Mouse (Mus musculus) erythroid progenitor cell, adult 5-6 weeks (primary cell): ENCODE measurements around the gene Rtbdn. TPM values are rescaled to one million over a fixed set of nuclear protein-coding genes. Genes with fewer than 3 reads are reported as not detected.

Experiments used
- ATAC-seq: replicated peaks from 2 replicates; pipeline ENCODE4 v1.8.0; 2016; ENCODE audit warnings: moderate number of reproducible peaks, mild to moderate bottlenecking, moderate TSS enrichment, inconsistent platforms; ENCODE audit not compliant: poor library complexity, low FRiP score, severe bottlenecking
- total RNA-seq, 2 experiments: library from RNA; stranded (forward) in 1 of 2; stranded (reverse) in 1 of 2; fragments of 150-400 nt in 1 of 2; fragments of 186-747, 209-891 nt in 1 of 2; gene quantifications; 2 replicates each; pipeline versions ENCODE4 v1.2.3 to v1.2.4; 2015 to 2017; ENCODE audit warnings: low replicate concordance in 2 of 2

Rtbdn gene
- total RNA-seq, 2 experiments from 2014 or later: not detected

GRCm38 (mm10) chr8:84990836-84991235 lies 44.0 kb downstream of the Rtbdn start:
- peak; percentile 46 for ATAC-seq

GRCm38 (mm10) chr8:84994375-84994774 lies 47.6 kb downstream of the Rtbdn start:
- ATAC-seq: no peak

- no peak for ATAC-seq
These were observed 48.9 kb downstream of the Rtbdn start for GRCm38 (mm10) chr8:84995680-84996079.

GRCm38 (mm10) chr8:84996978-84997377 lies 50.2 kb downstream of the Rtbdn start:
- ATAC-seq: no peak

- ATAC-seq: peak; percentile 95
These were observed 51.0 kb downstream of the Rtbdn start for GRCm38 (mm10) chr8:84997649-84998295.

Other genes with a start within 250 kb of the Rtbdn start
- 98.7 and 109 TPM in 2 replicates for gene Lyl1, start 245.5 kb upstream of the Rtbdn start, total RNA-seq (2015; ENCODE audit: low replicate concordance)
- 54.7 and 70.5 TPM in 2 replicates for gene Lyl1, start 245.5 kb upstream of the Rtbdn start, total RNA-seq (2017; ENCODE audit: low replicate concordance)
- gene G430095P16Rik, start 224.0 kb upstream of the Rtbdn start, total RNA-seq (2015; ENCODE audit: low replicate concordance): 12.2 and 21.6 TPM in 2 replicates
- gene G430095P16Rik, start 224.0 kb upstream of the Rtbdn start, total RNA-seq (2017; ENCODE audit: low replicate concordance): 1.1 and 13.2 TPM in 2 replicates
- gene Nfix, start 146.6 kb upstream of the Rtbdn start, total RNA-seq (2015; ENCODE audit: low replicate concordance): 53.7 and 76.0 TPM in 2 replicates
- 33.6 and 36.8 TPM in 2 replicates for gene Nfix, start 146.6 kb upstream of the Rtbdn start, total RNA-seq (2017; ENCODE audit: low replicate concordance)
- gene Dand5, start 124.2 kb upstream of the Rtbdn start, total RNA-seq (2015; ENCODE audit: low replicate concordance): 2.5 and 3.8 TPM in 2 replicates
- gene Dand5, start 124.2 kb upstream of the Rtbdn start, total RNA-seq (2017; ENCODE audit: low replicate concordance): 5.4 and 6.7 TPM in 2 replicates
- 6.7 and 7.6 TPM in 2 replicates for gene Gadd45gip1, start 115.5 kb upstream of the Rtbdn start, total RNA-seq (2015; ENCODE audit: low replicate concordance)
- gene Gadd45gip1, start 115.5 kb upstream of the Rtbdn start, total RNA-seq (2017; ENCODE audit: low replicate concordance): 11.3 and 16.4 TPM in 2 replicates
- 273 and 355 TPM in 2 replicates for gene Rad23a, start 106.3 kb upstream of the Rtbdn start, total RNA-seq (2015; ENCODE audit: low replicate concordance)
- gene Rad23a, start 106.3 kb upstream of the Rtbdn start, total RNA-seq (2017; ENCODE audit: low replicate concordance): 296 and 306 TPM in 2 replicates
- 261 and 337 TPM in 2 replicates for gene Calr, start 100.1 kb upstream of the Rtbdn start, total RNA-seq (2015; ENCODE audit: low replicate concordance)
- 660 and 677 TPM in 2 replicates for gene Calr, start 100.1 kb upstream of the Rtbdn start, total RNA-seq (2017; ENCODE audit: low replicate concordance)
- gene Farsa, start 90.0 kb upstream of the Rtbdn start, total RNA-seq (2015; ENCODE audit: low replicate concordance): 11.2 and 19.7 TPM in 2 replicates
- 29.4 and 35.6 TPM in 2 replicates for gene Farsa, start 90.0 kb upstream of the Rtbdn start, total RNA-seq (2017; ENCODE audit: low replicate concordance)
- gene Syce2, start 74.9 kb upstream of the Rtbdn start, total RNA-seq (2015; ENCODE audit: low replicate concordance): 65.2 and 133 TPM in 2 replicates
- gene Syce2, start 74.9 kb upstream of the Rtbdn start, total RNA-seq (2017; ENCODE audit: low replicate concordance): 9.2 and 29.9 TPM in 2 replicates
- gene Gcdh, start 53.1 kb upstream of the Rtbdn start, total RNA-seq (2015; ENCODE audit: low replicate concordance): 16.9 and 36.9 TPM in 2 replicates
- 22.8 and 26.2 TPM in 2 replicates for gene Gcdh, start 53.1 kb upstream of the Rtbdn start, total RNA-seq (2017; ENCODE audit: low replicate concordance)
- gene Klf1, start 45.1 kb upstream of the Rtbdn start, total RNA-seq (2015; ENCODE audit: low replicate concordance): 262 and 325 TPM in 2 replicates
- 240 and 399 TPM in 2 replicates for gene Klf1, start 45.1 kb upstream of the Rtbdn start, total RNA-seq (2017; ENCODE audit: low replicate concordance)
- gene Dnase2a, start 38.4 kb upstream of the Rtbdn start, total RNA-seq (2015; ENCODE audit: low replicate concordance): 32.7 and 33.2 TPM in 2 replicates
- 74.6 and 78.4 TPM in 2 replicates for gene Dnase2a, start 38.4 kb upstream of the Rtbdn start, total RNA-seq (2017; ENCODE audit: low replicate concordance)
- gene Mast1, start 9.6 kb upstream of the Rtbdn start, total RNA-seq (2015; ENCODE audit: low replicate concordance): not detected in 2 replicates
- gene Mast1, start 9.6 kb upstream of the Rtbdn start, total RNA-seq (2017; ENCODE audit: low replicate concordance): not detected in 2 replicates
- not detected in 2 replicates for gene Gm49661, start 22.4 kb downstream of the Rtbdn start, total RNA-seq (2015; ENCODE audit: low replicate concordance)
- not detected in 2 replicates for gene Gm49661, start 22.4 kb downstream of the Rtbdn start, total RNA-seq (2017; ENCODE audit: low replicate concordance)
- 2,168 and 2,598 TPM in 2 replicates for gene Prdx2, start 22.6 kb downstream of the Rtbdn start, total RNA-seq (2015; ENCODE audit: low replicate concordance)
- gene Prdx2, start 22.6 kb downstream of the Rtbdn start, total RNA-seq (2017; ENCODE audit: low replicate concordance): 2,812 and 2,913 TPM in 2 replicates
- 82.6 and 141 TPM in 2 replicates for gene Rnaseh2a, start 22.8 kb downstream of the Rtbdn start, total RNA-seq (2015; ENCODE audit: low replicate concordance)
- 63.3 and 93.8 TPM in 2 replicates for gene Rnaseh2a, start 22.8 kb downstream of the Rtbdn start, total RNA-seq (2017; ENCODE audit: low replicate concordance)
- 8.0 and 12.3 TPM in 2 replicates for gene Junb, start 31.7 kb downstream of the Rtbdn start, total RNA-seq (2015; ENCODE audit: low replicate concordance)
- gene Junb, start 31.7 kb downstream of the Rtbdn start, total RNA-seq (2017; ENCODE audit: low replicate concordance): 10.4 and 15.1 TPM in 2 replicates
- gene Hook2, start 43.6 kb downstream of the Rtbdn start, total RNA-seq (2015; ENCODE audit: low replicate concordance): 0.42 and 0.72 TPM in 2 replicates
- 2.6 and 4.6 TPM in 2 replicates for gene Hook2, start 43.6 kb downstream of the Rtbdn start, total RNA-seq (2017; ENCODE audit: low replicate concordance)
- gene Best2, start 67.5 kb downstream of the Rtbdn start, total RNA-seq (2015; ENCODE audit: low replicate concordance): not detected in 2 replicates
- gene Best2, start 67.5 kb downstream of the Rtbdn start, total RNA-seq (2017; ENCODE audit: low replicate concordance): not detected in 2 replicates
- gene Asna1, start 78.3 kb downstream of the Rtbdn start, total RNA-seq (2015; ENCODE audit: low replicate concordance): 42.8 and 69.2 TPM in 2 replicates
- 19.0 and 29.3 TPM in 2 replicates for gene Asna1, start 78.3 kb downstream of the Rtbdn start, total RNA-seq (2017; ENCODE audit: low replicate concordance)
- 143 and 183 TPM in 2 replicates for gene Trir, start 79.8 kb downstream of the Rtbdn start, total RNA-seq (2015; ENCODE audit: low replicate concordance)
- gene Trir, start 79.8 kb downstream of the Rtbdn start, total RNA-seq (2017; ENCODE audit: low replicate concordance): 140 and 476 TPM in 2 replicates
- gene Tnpo2, start 89.9 kb downstream of the Rtbdn start, total RNA-seq (2015; ENCODE audit: low replicate concordance): 24.9 and 35.6 TPM in 2 replicates
- gene Tnpo2, start 89.9 kb downstream of the Rtbdn start, total RNA-seq (2017; ENCODE audit: low replicate concordance): 31.8 and 40.2 TPM in 2 replicates
- 4.3 and 10.5 TPM in 2 replicates for gene Fbxw9, start 113.1 kb downstream of the Rtbdn start, total RNA-seq (2015; ENCODE audit: low replicate concordance)
- gene Fbxw9, start 113.1 kb downstream of the Rtbdn start, total RNA-seq (2017; ENCODE audit: low replicate concordance): 1.4 and 2.8 TPM in 2 replicates
- gene Gm5741, start 121.0 kb downstream of the Rtbdn start, total RNA-seq (2015; ENCODE audit: low replicate concordance): not detected in 2 replicates
- gene Gm5741, start 121.0 kb downstream of the Rtbdn start, total RNA-seq (2017; ENCODE audit: low replicate concordance): not detected in 2 replicates
- 13.4 and 15.9 TPM in 2 replicates for gene Dhps, start 124.8 kb downstream of the Rtbdn start, total RNA-seq (2015; ENCODE audit: low replicate concordance)
- 3.5 and 4.7 TPM in 2 replicates for gene Dhps, start 124.8 kb downstream of the Rtbdn start, total RNA-seq (2017; ENCODE audit: low replicate concordance)
- 37.7 and 66.3 TPM in 2 replicates for gene Wdr83os, start 133.7 kb downstream of the Rtbdn start, total RNA-seq (2015; ENCODE audit: low replicate concordance)
- gene Wdr83os, start 133.7 kb downstream of the Rtbdn start, total RNA-seq (2017; ENCODE audit: low replicate concordance): 7.3 and 23.1 TPM in 2 replicates
- gene Wdr83, start 134.3 kb downstream of the Rtbdn start, total RNA-seq (2015; ENCODE audit: low replicate concordance): 30.6 and 35.6 TPM in 2 replicates
- 15.8 and 17.6 TPM in 2 replicates for gene Wdr83, start 134.3 kb downstream of the Rtbdn start, total RNA-seq (2017; ENCODE audit: low replicate concordance)
- gene Man2b1, start 136.3 kb downstream of the Rtbdn start, total RNA-seq (2015; ENCODE audit: low replicate concordance): 19.8 and 34.4 TPM in 2 replicates
- 7.0 and 13.2 TPM in 2 replicates for gene Man2b1, start 136.3 kb downstream of the Rtbdn start, total RNA-seq (2017; ENCODE audit: low replicate concordance)
- gene Zfp791, start 176.1 kb downstream of the Rtbdn start, total RNA-seq (2015; ENCODE audit: low replicate concordance): not detected in 2 replicates
- not detected in 2 replicates for gene Zfp791, start 176.1 kb downstream of the Rtbdn start, total RNA-seq (2017; ENCODE audit: low replicate concordance)
- not detected in 2 replicates for gene Cks1brt, start 204.9 kb downstream of the Rtbdn start, total RNA-seq (2015; ENCODE audit: low replicate concordance)
- gene Cks1brt, start 204.9 kb downstream of the Rtbdn start, total RNA-seq (2017; ENCODE audit: low replicate concordance): not detected in 2 replicates